Mouse (Mus musculus) limb, embryonic 13.5 days (tissue): Measurements from ENCODE around the gene Mrpl24. TPM values are rescaled to one million over a fixed set of nuclear protein-coding genes. Genes with fewer than 3 reads are reported as not detected.

Source experiments
- ATAC-seq: fragments of 200-750 bp; cut with Nextera tagmentation; 2 replicates; pipeline ENCODE4 v1.8.0; 2017; ENCODE audit warnings: low read depth, moderate number of reproducible peaks, moderate TSS enrichment; ENCODE audit not compliant: low FRiP score
- H3K27ac ChIP-seq: fragments of 300-500 bp; sonication (generic); 2 replicates; pipeline ENCODE4 v1.5.1; 2015; ENCODE audit warnings: inconsistent platforms, mild to moderate bottlenecking, moderate library complexity
- H3K27me3 ChIP-seq: fragments of 300-500 bp; sonication (generic); 2 replicates; pipeline ENCODE4 v1.6.1; 2015; ENCODE audit warnings: mild to moderate bottlenecking, inconsistent platforms
- H3K36me3 ChIP-seq: fragments of 300-500 bp; sonication (generic); 2 replicates; pipeline ENCODE4 v1.6.1; 2015; ENCODE audit warnings: inconsistent platforms, mild to moderate bottlenecking, moderate library complexity
- H3K4me1 ChIP-seq: fragments of 300-500 bp; sonication (generic); 2 replicates; pipeline ENCODE4 v1.6.1; 2015; ENCODE audit warnings: inconsistent platforms
- H3K4me2 ChIP-seq: fragments of 300-500 bp; sonication (generic); replicated peaks from 2 replicates; pipeline ENCODE4 v1.6.1; 2015; ENCODE audit warnings: inconsistent platforms, mild to moderate bottlenecking, moderate library complexity
- H3K4me3 ChIP-seq: fragments of 300-500 bp; sonication (generic); 2 replicates; pipeline ENCODE4 v1.5.1; 2015; ENCODE audit warnings: moderate library complexity, mild to moderate bottlenecking, inconsistent platforms
- H3K9ac ChIP-seq: fragments of 300-500 bp; sonication (generic); 2 replicates; pipeline ENCODE4 v1.6.1; 2015; ENCODE audit warnings: mild to moderate bottlenecking, inconsistent platforms
- H3K9me3 ChIP-seq: fragments of 300-500 bp; sonication (generic); 2 replicates; pipeline ENCODE4 v1.6.1; 2016; ENCODE audit warnings: inconsistent platforms
- WGBS: fragments of 180-500 bp; shearing (Covaris S2); methylation state at CpG from one replicate; pipeline ENCODE4 v1.1.7; 2015; 5-methylcytosine and 5-hydroxymethylcytosine counted together
- polyA plus RNA-seq: library from polyadenylated mRNA; unstranded; fragments of >200 nt; fragmentation: Nextera tagmentation; extraction: Ambion mirVana; gene quantifications from 2 replicates; pipeline ENCODE4 v1.2.1, GENCODE M21; 2015

Gene Mrpl24
- polyA plus RNA-seq, 1 experiment from 2014 or later = 66.5 TPM

DNA sequence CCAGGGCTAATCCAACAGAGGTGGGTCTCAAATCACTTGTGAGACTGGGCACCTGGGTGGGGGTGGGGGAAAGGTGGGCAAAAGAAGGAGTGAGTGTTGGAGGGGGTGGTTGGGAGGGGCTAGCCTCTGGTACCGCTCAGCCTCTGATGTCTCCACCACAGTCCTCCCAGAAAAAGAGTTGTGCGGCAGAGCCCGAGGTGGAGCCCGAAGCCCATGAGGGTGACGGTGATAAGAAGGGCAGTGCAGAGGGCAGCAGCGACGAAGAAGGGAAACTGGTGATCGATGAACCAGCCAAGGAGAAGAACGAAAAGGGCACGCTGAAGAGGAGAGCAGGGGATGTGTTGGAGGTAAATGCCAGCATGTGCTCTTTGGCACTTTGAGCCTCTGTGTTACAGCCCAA is 5.4 kb upstream of the Mrpl24 start:
- Histone ChIP-seq H3K36me3 (peaks cover 50% of the 10 kb centered on the region), H3K9me3 (no peaks in the 10 kb centered on the region), H3K4me3 (no peak overlapping the region), H3K4me2 (no peak overlapping the region), H3K27ac (no peak overlapping the region), H3K27me3 (no peaks in the 10 kb centered on the region), H3K4me1 (peaks cover 30% of the 10 kb centered on the region), H3K9ac (no peak overlapping the region)
- 95% methylated on average over 10 of the region's 10 CpGs for WGBS
- ATAC-seq = no peak

DNA sequence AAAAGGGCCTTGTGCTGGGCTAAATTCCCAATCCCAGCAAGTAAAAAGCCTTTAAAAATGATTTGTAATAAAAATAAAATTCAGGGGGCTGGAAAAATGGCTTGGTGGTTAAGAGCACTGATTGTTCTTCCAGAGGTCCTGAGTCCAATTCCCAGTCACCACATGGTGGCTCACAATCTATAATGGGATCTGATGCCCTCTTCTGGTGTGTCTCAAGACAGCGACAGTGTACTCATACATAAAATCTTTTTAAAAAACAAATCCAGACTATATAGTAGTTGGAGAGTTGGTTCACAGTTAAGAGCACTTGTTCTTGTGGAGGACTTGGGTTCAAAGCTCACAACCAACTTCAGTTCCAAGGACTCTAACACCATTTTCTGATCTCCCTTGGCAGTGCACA is 2.3 kb upstream of the Mrpl24 start:
- Histone ChIP-seq H3K4me2 (no peak overlapping the region), H3K4me3 (no peak overlapping the region), H3K27ac (no peak overlapping the region), H3K36me3 (peaks cover 53% of the 10 kb centered on the region), H3K4me1 (peaks cover 9% of the 10 kb centered on the region; the same call in 1 of the 2 replicates), H3K9ac (no peak overlapping the region), H3K9me3 (no peaks in the 10 kb centered on the region), H3K27me3 (no peaks in the 10 kb centered on the region)
- WGBS = 89% methylated on average over 1 of the region's 1 CpGs
- ATAC-seq = no peak

DNA sequence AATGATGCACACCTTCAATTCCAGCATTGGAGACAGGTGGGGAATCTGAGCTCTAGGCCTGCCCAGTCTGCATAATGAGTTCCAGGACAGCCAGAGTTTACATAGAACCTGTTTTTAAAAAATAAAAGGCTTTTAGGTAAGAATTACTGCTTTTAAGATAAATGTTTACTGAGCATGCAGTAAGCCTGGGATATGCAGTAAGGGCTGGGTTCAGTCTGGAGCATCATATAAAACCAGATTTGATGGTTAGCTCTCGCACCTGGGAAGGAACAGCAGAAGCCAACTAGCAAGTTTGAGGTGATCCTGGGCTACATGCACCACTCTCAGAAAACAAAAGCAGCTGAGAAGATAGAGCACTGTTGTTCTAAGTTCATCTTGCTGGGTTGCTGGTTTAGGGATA is 755 bp upstream of the Mrpl24 start:
- ATAC-seq = no peak
- H3K4me1 ChIP-seq = peaks cover 9% of the 10 kb centered on the region; the same call in 1 of the 2 replicates
- no peak overlapping the region for H3K9ac ChIP-seq
- H3K4me2 ChIP-seq = peak overlapping the region; percentile 85
- no peaks in the 10 kb centered on the region for H3K27me3 ChIP-seq
- WGBS = 88% methylated on average over 1 of the region's 1 CpGs
- H3K27ac ChIP-seq = 0 out of 2 replicates have a peak overlapping the region, but pooled peaks have one; percentile 24
- H3K36me3 ChIP-seq = peaks cover 61% of the 10 kb centered on the region
- H3K4me3 ChIP-seq = peak overlapping the region; percentile 71; the same call in 1 of the 2 replicates
- no peaks in the 10 kb centered on the region for H3K9me3 ChIP-seq

GRCm38 (mm10) chr3:87920270-87920943 is 1.1 kb downstream of the Mrpl24 start:
- Histone ChIP-seq H3K36me3 (peaks cover 61% of the 10 kb centered on the region), H3K4me3 (peak overlapping the region; percentile 71), H3K4me2 (peak overlapping the region; percentile 85), H3K9ac (peak overlapping the region; percentile 83), H3K27me3 (no peaks in the 10 kb centered on the region), H3K27ac (no peak overlapping the region), H3K9me3 (no peaks in the 10 kb centered on the region), H3K4me1 (peaks cover 9% of the 10 kb centered on the region; the same call in 1 of the 2 replicates)
- 66% methylated on average over 9 of the region's 9 CpGs for WGBS
- ATAC-seq = no peak

GRCm38 (mm10) chr3:87924996-87925395 is 5.7 kb downstream of the Mrpl24 start:
- 85% methylated on average over 7 of the region's 7 CpGs for WGBS
- no peak overlapping the region for H3K4me2 ChIP-seq
- H3K27ac ChIP-seq = no peak overlapping the region
- peaks cover 17% of the 10 kb centered on the region for H3K4me1 ChIP-seq
- no peak for ATAC-seq
- H3K9ac ChIP-seq = no peak overlapping the region
- no peaks in the 10 kb centered on the region for H3K9me3 ChIP-seq
- H3K27me3 ChIP-seq = no peaks in the 10 kb centered on the region
- H3K4me3 ChIP-seq = no peak overlapping the region
- H3K36me3 ChIP-seq = peaks cover 66% of the 10 kb centered on the region

DNA sequence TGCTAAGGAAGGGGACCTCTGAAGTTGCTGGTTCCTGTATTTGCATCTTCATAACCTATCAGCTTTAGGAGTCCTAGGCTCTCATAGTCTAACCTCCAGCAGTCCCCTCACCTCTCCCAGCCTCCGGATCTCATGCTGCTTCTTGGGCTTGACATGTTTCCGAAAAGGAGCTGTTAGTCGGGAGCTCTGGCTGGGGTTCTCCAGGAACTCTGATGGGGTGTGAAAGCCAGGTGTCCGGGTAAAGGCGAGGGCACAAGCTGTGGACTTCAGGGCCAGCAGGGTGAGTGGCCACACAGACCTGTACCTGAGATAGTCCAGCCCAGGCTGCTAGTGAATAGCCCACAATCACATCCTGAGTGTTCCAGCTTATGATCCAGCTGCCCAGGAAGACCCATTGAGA is 8.1 kb downstream of the Mrpl24 start:
- peaks cover 27% of the 10 kb centered on the region for H3K4me1 ChIP-seq
- no peak overlapping the region for H3K9ac ChIP-seq
- no peaks in the 10 kb centered on the region for H3K9me3 ChIP-seq
- 95% methylated on average over 5 of the region's 5 CpGs for WGBS
- H3K27me3 ChIP-seq = no peaks in the 10 kb centered on the region
- H3K4me3 ChIP-seq = no peak overlapping the region
- H3K27ac ChIP-seq = no peak overlapping the region
- peaks cover 68% of the 10 kb centered on the region for H3K36me3 ChIP-seq
- no peak overlapping the region for H3K4me2 ChIP-seq
- no peak for ATAC-seq

GRCm38 (mm10) chr3:87929341-87930077 is 10.2 kb downstream of the Mrpl24 start:
- 6% methylated on average over 26 of the region's 26 CpGs for WGBS
- Histone ChIP-seq H3K36me3 (peaks cover 64% of the 10 kb centered on the region), H3K9me3 (no peaks in the 10 kb centered on the region), H3K27me3 (no peaks in the 10 kb centered on the region), H3K4me2 (peak overlapping the region; percentile 87), H3K4me1 (peaks cover 39% of the 10 kb centered on the region), H3K4me3 (peak overlapping the region; percentile 93), H3K27ac (peak overlapping the region; percentile 75), H3K9ac (peak overlapping the region; percentile 89)
- ATAC-seq = peak; percentile 16; the same call in 1 of the 2 replicates

DNA sequence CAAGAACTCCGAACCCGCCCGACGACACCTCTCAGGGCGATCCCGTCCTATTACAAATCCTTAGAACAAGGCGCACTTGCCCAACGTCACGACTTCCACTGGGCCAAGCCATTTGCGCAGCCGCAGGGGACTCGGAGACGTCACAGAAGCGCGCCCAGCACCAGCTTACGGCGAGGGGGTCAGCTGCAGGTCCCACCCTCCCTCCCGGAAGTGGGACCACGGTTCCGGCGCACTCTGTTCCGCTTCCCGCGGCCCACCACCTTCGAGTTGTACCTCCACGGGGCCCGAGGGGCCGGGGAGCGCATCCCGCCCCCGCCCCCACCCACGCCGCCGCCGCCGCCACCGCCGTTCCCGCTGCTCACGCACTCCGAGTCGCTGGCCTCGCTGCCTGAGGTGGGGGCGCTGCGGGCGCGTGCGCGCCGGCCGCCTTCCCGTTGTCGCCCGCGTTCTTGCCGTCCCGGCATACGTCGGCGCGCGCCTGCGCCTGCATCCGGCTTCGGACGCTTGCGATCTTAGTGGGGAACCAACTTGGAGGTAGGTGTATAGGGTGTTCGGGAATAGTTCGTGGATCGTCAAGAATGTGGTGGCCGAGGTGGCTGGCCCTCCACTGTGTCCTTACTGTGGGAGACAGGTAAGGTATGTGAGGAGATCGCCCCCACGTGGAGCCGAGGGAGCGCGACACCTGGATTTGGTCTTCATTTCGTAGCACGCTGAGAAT is 10.9 kb downstream of the Mrpl24 start, which contains the start of the genes Isg20l2 and Rrnad1:
Isg20l2 (plus strand) TSS at position 237 of the 718 bp plus-strand sequence.
Rrnad1 (minus strand) TSS at position 640 of the 718 bp plus-strand sequence.
- under 1% methylated on average over 56 of the region's 78 CpGs for WGBS
- Histone ChIP-seq H3K27me3 (no peaks in the 10 kb centered on the region), H3K4me1 (peaks cover 42% of the 10 kb centered on the region), H3K9ac (peak within 1 kb of the TSS; percentile 89), H3K9me3 (no peaks in the 10 kb centered on the region), H3K36me3 (peaks cover 61% of the 10 kb centered on the region), H3K4me3 (peak within 1 kb of the TSS; percentile 93), H3K4me2 (peak within 1 kb of the TSS; percentile 87), H3K27ac (peak within 1 kb of the TSS; percentile 89)
- ATAC-seq = peak; percentile 97

- no peak for ATAC-seq
- peaks cover 62% of the 10 kb centered on the region for H3K36me3 ChIP-seq
These were observed 14.7 kb downstream of the Mrpl24 start for GRCm38 (mm10) chr3:87934026-87934425.

GRCm38 (mm10) chr3:87934501-87934900 is 15.2 kb downstream of the Mrpl24 start:
- peaks cover 67% of the 10 kb centered on the region for H3K36me3 ChIP-seq
- no peaks in the 10 kb centered on the region for H3K27me3 ChIP-seq
- no peaks in the 10 kb centered on the region for H3K9me3 ChIP-seq
- no peak overlapping the region for H3K4me2 ChIP-seq
- ATAC-seq = no peak
- no peak overlapping the region for H3K4me3 ChIP-seq
- 73% methylated on average over 4 of the region's 4 CpGs for WGBS
- no peak overlapping the region for H3K27ac ChIP-seq
- H3K9ac ChIP-seq = 0 out of 2 replicates have a peak overlapping the region, but pooled peaks have one; percentile 0
- H3K4me1 ChIP-seq = peaks cover 37% of the 10 kb centered on the region

More at GRCm38 (mm10) chr3:87934026-87934425, 14.7 kb downstream of the Mrpl24 start:
- Histone ChIP-seq H3K9ac (0 out of 2 replicates have a peak overlapping the region, but pooled peaks have one; percentile 0), H3K4me2 (no peak overlapping the region), H3K4me1 (peaks cover 42% of the 10 kb centered on the region), H3K9me3 (no peaks in the 10 kb centered on the region), H3K27me3 (no peaks in the 10 kb centered on the region), H3K27ac (no peak overlapping the region; the same call in 1 of the 2 replicates), H3K4me3 (no peak overlapping the region)
- WGBS = 71% methylated on average over 5 of the region's 5 CpGs

DNA sequence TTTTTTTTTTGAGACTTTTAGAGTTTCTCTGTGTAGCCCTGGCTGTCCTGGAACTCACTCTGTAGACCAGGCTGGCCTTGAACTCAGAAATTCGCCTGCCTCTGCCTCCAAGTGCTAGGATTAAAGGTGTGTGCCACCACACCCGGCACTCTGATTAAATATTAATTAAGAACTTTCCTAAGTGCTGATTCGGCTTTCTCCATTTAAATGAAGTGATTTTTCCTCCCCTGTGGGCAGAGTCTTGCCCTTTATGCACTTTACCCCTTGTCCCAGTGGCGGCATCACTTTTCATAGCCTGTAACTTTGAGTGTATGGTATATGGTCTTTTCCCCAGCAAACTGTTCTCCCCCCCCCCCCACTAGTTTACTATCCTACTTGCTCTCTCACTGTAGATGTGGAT is 15.9 kb downstream of the Mrpl24 start:
- H3K4me1 ChIP-seq = peaks cover 37% of the 10 kb centered on the region
- H3K36me3 ChIP-seq = peaks cover 74% of the 10 kb centered on the region
- no peak overlapping the region for H3K4me2 ChIP-seq
- no peak overlapping the region for H3K9ac ChIP-seq
- no peak overlapping the region for H3K27ac ChIP-seq
- no peaks in the 10 kb centered on the region for H3K27me3 ChIP-seq
- WGBS = 84% methylated on average over 4 of the region's 4 CpGs
- no peaks in the 10 kb centered on the region for H3K9me3 ChIP-seq
- no peak for ATAC-seq
- no peak overlapping the region for H3K4me3 ChIP-seq
